Mouse (Mus musculus): ENCODE results near the gene Cic. TPM values are rescaled to one million over a fixed set of nuclear protein-coding genes. Genes with fewer than 3 reads are reported as not detected.

The Cic gene
- polyA plus RNA-seq, 1 experiment, result 124 TPM

- no peak overlapping the region for H3K4me3 ChIP-seq (replicated peaks; ENCODE audit: insufficient read depth, low read depth, low read length)
- WGBS, result 33% methylated on average over 4 of the region's 4 CpGs
- H3K27ac ChIP-seq (ENCODE audit: insufficient read depth, low read length), result no peak overlapping the region
- H3K27me3 ChIP-seq (ENCODE audit: control insufficient read depth, insufficient read depth, low read length), result no peaks in the 10 kb centered on the region
- no peak for TF ChIP-seq POLR2A (IDR thresholded peaks at IDR 0.05; ENCODE audit: borderline replicate concordance, insufficient read depth, low read length)
- no peak for DNase-seq
- peaks cover 13% of the 10 kb centered on the region; the same call in 1 of the 2 replicates for H3K4me1 ChIP-seq (ENCODE audit: control insufficient read depth, insufficient read depth, low read length)
These were observed 20.8 kb upstream of the Cic start for GRCm38 (mm10) chr7:25246759-25247137.

- no peak for TF ChIP-seq POLR2A (IDR thresholded peaks at IDR 0.05; ENCODE audit: borderline replicate concordance, insufficient read depth, low read length)
- no peak for TF ChIP-seq CTCF (IDR thresholded peaks at IDR 0.05; ENCODE audit: borderline replicate concordance, insufficient read depth, low read depth, low read length)
- peak overlapping the region; percentile 47; the same call in 1 of the 2 replicates for H3K27ac ChIP-seq (ENCODE audit: insufficient read depth, low read length)
- no peak overlapping the region for H3K4me3 ChIP-seq (replicated peaks; ENCODE audit: insufficient read depth, low read depth, low read length)
- no peaks in the 10 kb centered on the region for H3K27me3 ChIP-seq (ENCODE audit: control insufficient read depth, insufficient read depth, low read length)
- 34% methylated on average over 3 of the region's 3 CpGs for WGBS
- peaks cover 17% of the 10 kb centered on the region; the same call in 1 of the 2 replicates for H3K4me1 ChIP-seq (ENCODE audit: control insufficient read depth, insufficient read depth, low read length)
- DNase-seq, result no peak
These were observed 20.0 kb upstream of the Cic start for GRCm38 (mm10) chr7:25247498-25247897.

GRCm38 (mm10) chr7:25248018-25248647, 19.4 kb upstream of the Cic start:
- 15% methylated on average over 18 of the region's 18 CpGs for WGBS
- TF ChIP-seq POLR2A (IDR thresholded peaks at IDR 0.05; ENCODE audit: borderline replicate concordance, insufficient read depth, low read length), result no peak
- no peak for TF ChIP-seq CTCF (IDR thresholded peaks at IDR 0.05; ENCODE audit: borderline replicate concordance, insufficient read depth, low read depth, low read length)
- Histone ChIP-seq H3K4me1 (ENCODE audit: control insufficient read depth, insufficient read depth, low read length) (peaks cover 17% of the 10 kb centered on the region; the same call in 1 of the 2 replicates), H3K4me3 (replicated peaks; ENCODE audit: insufficient read depth, low read depth, low read length) (peak overlapping the region; percentile 39), H3K27ac (ENCODE audit: insufficient read depth, low read length) (peak overlapping the region; percentile 56; the same call in 1 of the 2 replicates), H3K27me3 (ENCODE audit: control insufficient read depth, insufficient read depth, low read length) (no peaks in the 10 kb centered on the region)
- DNase-seq, result peak; percentile 55

- Histone ChIP-seq H3K4me3 (replicated peaks; ENCODE audit: insufficient read depth, low read depth, low read length) (peak overlapping the region; percentile 72), H3K27ac (ENCODE audit: insufficient read depth, low read length) (peak overlapping the region; percentile 60), H3K4me1 (ENCODE audit: control insufficient read depth, insufficient read depth, low read length) (peaks cover 17% of the 10 kb centered on the region; the same call in 1 of the 2 replicates), H3K27me3 (ENCODE audit: control insufficient read depth, insufficient read depth, low read length) (no peaks in the 10 kb centered on the region)
- DNase-seq, result peak in 1 of 2 experiments; percentile 53
- under 1% methylated on average over 25 of the region's 25 CpGs for WGBS
- TF ChIP-seq POLR2A (IDR thresholded peaks at IDR 0.05; ENCODE audit: borderline replicate concordance, insufficient read depth, low read length) (peak; percentile 16; the same call in 1 of the 2 replicates), CTCF (IDR thresholded peaks at IDR 0.05; ENCODE audit: borderline replicate concordance, insufficient read depth, low read depth, low read length) (no peak)
These were observed 18.6 kb upstream of the Cic start for GRCm38 (mm10) chr7:25248846-25249313.

GRCm38 (mm10) chr7:25249314-25250140, 18.0 kb upstream of the Cic start:
- Histone ChIP-seq H3K4me1 (ENCODE audit: control insufficient read depth, insufficient read depth, low read length) (peaks cover 17% of the 10 kb centered on the region; the same call in 1 of the 2 replicates), H3K27me3 (ENCODE audit: control insufficient read depth, insufficient read depth, low read length) (no peaks in the 10 kb centered on the region), H3K27ac (ENCODE audit: insufficient read depth, low read length) (peak overlapping the region; percentile 60), H3K4me3 (replicated peaks; ENCODE audit: insufficient read depth, low read depth, low read length) (peak overlapping the region; percentile 72)
- TF ChIP-seq POLR2A (IDR thresholded peaks at IDR 0.05; ENCODE audit: borderline replicate concordance, insufficient read depth, low read length) (no peak; the same call in 1 of the 2 replicates), CTCF (IDR thresholded peaks at IDR 0.05; ENCODE audit: borderline replicate concordance, insufficient read depth, low read depth, low read length) (no peak)
- DNase-seq, result peak; percentile 66 to 67
- WGBS, result under 1% methylated on average over 61 of the region's 73 CpGs

- Histone ChIP-seq H3K4me3 (replicated peaks; ENCODE audit: insufficient read depth, low read depth, low read length) (peak within 1 kb of the TSS; percentile 72), H3K4me1 (ENCODE audit: control insufficient read depth, insufficient read depth, low read length) (peaks cover 17% of the 10 kb centered on the region; the same call in 1 of the 2 replicates), H3K27me3 (ENCODE audit: control insufficient read depth, insufficient read depth, low read length) (no peaks in the 10 kb centered on the region), H3K27ac (ENCODE audit: insufficient read depth, low read length) (peak within 1 kb of the TSS; percentile 98)
- DNase-seq, result peak; percentile 91 to 92
- TF ChIP-seq CTCF (IDR thresholded peaks at IDR 0.05; ENCODE audit: borderline replicate concordance, insufficient read depth, low read depth, low read length), result no peak
- TF ChIP-seq POLR2A (IDR thresholded peaks at IDR 0.05; ENCODE audit: borderline replicate concordance, insufficient read depth, low read length), result peak; percentile 35; the same call in 1 of the 2 replicates
- 1% methylated on average over 67 of the region's 81 CpGs for WGBS
These were observed 17.1 kb upstream of the Cic start, which contains the start of gene Erf for GRCm38 (mm10) chr7:25250141-25250972. Gene Erf (minus strand): TSS chr7:25250761.

Data from cerebellum, adult 2 months (tissue).